Mouse (Mus musculus): ENCODE measurements around the gene Olfr1262.

Olfr1262 gene

GRCm38 (mm10) chr2:89999845-90000244 is at the start of gene Olfr1262:
Gene Olfr1262, plus strand, starts transcription at chr2:90000145.
- DNase-seq: no peak

DNA sequence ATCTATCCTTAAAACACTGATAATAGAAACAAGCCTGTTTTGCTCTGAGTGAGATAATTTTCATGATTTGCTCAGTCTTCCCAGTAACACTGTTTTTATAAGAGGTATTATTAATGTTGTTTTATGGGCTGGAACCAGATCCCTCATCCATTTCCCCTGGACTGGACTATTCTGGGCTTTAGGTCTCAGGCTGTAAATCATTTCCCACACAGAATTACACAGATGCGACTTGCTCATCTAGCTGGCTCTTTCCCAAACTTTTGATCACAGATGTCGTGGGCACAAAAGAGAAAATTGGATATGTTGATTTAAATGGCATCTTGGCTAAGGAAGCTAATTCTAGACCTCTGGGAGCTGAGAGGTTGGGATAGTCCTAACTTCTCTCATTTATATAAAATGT is 25.8 kb upstream of the Olfr1262 start, which contains the start of gene Olfr1260:
Gene Olfr1260, plus strand, starts transcription at position 157 of the 400 bp plus-strand sequence.
- DNase-seq: no peak

GRCm38 (mm10) chr2:89977709-89978108 is 22.2 kb upstream of the Olfr1262 start:
- no peak for DNase-seq

DNA sequence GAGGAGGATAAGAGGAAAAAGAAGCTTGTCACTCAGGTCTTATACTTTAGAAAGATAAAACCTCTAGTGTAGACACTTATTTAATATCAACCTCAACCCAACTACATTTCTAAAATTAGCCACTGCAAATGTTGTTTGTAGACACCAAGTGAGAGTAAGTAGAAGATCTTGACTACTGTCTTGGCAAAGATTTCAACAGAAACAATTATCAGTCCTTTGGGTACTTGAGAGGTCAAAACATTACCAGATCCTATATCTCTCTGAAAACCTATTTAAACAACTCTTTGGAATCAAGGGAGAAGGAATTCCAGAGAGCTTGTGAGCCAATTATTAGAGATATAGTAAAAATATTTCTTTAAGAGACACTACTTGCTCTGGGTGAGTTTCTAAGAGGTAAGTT is 9.0 kb upstream of the Olfr1262 start, which contains the start of gene Olfr1261:
Gene Olfr1261, plus strand, starts transcription at position 301 of the 400 bp plus-strand sequence.
- DNase-seq: no peak

DNA sequence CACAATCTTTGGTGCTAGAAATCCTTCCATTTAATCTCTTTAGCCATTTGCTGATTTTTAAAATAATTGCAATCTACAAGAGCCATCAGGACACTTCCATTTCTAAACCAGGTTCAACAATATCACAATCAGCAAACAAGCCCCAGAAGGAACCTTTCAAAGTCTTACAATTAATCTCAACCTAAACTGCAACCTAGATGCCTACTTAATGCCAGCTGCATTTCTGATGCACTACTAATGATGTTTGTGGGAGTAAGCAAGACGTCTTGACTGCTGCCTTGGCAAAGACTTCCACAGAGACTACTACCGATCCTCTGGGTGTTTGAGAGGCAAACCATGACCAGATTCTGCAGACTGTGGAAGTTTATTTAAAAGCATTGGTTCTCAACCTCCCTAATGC is 11.9 kb downstream of the Olfr1262 start, which contains the start of gene Olfr1263:
Gene Olfr1263, plus strand, starts transcription at position 301 of the 400 bp plus-strand sequence.
- no peak for DNase-seq

GRCm38 (mm10) chr2:90025477-90025876 is 25.5 kb downstream of the Olfr1262 start, which contains the start of gene Olfr1264:
Gene Olfr1264, minus strand, starts transcription at chr2:90025577.
- no peak for DNase-seq

- no peak for DNase-seq
Measured at GRCm38 (mm10) chr2:90035037-90035436, 35.1 kb downstream of the Olfr1262 start, which contains the start of gene Olfr1265. Gene Olfr1265, plus strand, starts transcription at chr2:90035337.

All from lung, postnatal 4 days (tissue).